Mouse (Mus musculus): ENCODE data around the gene Smyd2. TPM values are rescaled to one million over a fixed set of nuclear protein-coding genes. Genes with fewer than 3 reads are reported as not detected.

Gene Smyd2
- polyA plus RNA-seq, 1 experiment: 15.2 TPM

DNA sequence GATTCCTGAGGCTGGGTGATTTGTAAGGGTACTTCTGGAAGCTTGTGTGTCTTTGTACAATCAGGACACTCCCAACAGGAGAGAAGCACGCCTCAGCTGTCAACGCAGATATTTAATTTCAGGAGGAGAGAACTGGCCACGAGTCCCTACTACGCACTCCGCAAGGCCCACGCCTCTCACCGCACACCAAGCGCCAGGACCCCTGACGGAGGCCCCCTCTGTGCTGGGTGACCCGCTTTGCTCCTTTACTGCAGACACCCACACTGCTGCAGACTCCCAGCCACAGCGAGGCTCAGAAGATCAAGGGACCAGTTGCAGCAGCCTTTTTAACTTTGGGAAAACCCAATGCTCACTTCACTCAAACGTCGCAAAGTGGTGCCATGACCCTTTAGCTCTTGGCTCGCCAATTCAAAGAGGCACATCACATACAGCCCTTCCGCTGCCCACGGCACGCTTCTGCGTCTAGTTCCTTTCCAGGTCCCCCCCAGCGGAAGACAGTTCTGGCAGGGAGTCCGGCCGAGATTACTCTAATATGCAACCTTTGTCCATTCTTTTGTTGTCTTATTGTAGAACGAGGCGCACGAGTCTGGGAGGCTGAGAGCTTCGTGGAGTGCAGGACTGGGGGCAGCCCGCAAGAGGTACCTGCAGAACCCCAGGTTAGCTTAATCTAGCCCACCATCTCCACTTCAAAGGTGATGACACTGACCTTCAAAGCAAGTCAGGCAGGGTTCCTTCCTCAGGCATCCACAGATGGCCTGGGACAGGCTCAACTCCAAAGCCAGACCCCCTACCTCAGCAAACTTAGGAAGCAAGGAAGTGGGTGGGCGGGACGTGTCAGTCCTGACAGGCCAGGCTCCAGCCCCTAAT, 1.2 kb downstream of the Smyd2 start:
- Histone ChIP-seq H3K36me3 (replicated peaks; ENCODE audit: low read length) (no peaks in the 10 kb centered on the region), H3K27me3 (replicated peaks) (peaks cover 2% of the 10 kb centered on the region), H3K4me3 (replicated peaks) (peak overlapping the region; percentile 97), H3K4me1 (peaks cover 55% of the 10 kb centered on the region), H3K9me3 (no peaks in the 10 kb centered on the region)
- TF ChIP-seq GATA1 (IDR thresholded peaks at IDR 0.05; ENCODE audit: borderline replicate concordance, low read length) (no peak), FLI1 (IDR thresholded peaks at IDR 0.05; ENCODE audit: low read length) (no peak)

DNA sequence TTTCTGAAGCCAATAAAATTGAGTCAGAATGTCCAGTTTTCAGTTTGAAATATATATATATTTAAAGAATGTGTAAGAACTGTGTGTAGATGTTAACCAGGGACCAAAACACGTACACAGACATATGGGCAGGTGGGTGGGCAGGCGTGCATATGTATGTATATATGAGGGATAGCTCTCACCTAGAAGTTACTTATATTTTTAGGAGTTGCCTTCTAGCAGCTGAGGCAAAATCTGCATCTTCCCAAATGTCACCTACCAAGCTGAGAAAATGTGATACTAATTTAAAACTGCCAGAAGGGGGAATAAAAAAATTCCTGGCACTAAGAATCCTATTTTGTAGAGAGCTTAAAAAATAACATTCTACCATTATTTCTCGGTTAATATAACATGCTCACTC, 2.4 kb downstream of the Smyd2 start:
- peaks cover 7% of the 10 kb centered on the region for H3K36me3 ChIP-seq (replicated peaks; ENCODE audit: low read length)
- no peak overlapping the region for H3K4me3 ChIP-seq (replicated peaks)
- peaks cover 55% of the 10 kb centered on the region for H3K4me1 ChIP-seq
- TF ChIP-seq FLI1 (IDR thresholded peaks at IDR 0.05; ENCODE audit: low read length) (no peak), GATA1 (IDR thresholded peaks at IDR 0.05; ENCODE audit: borderline replicate concordance, low read length) (no peak)
- no peaks in the 10 kb centered on the region for H3K9me3 ChIP-seq
- H3K27me3 ChIP-seq (replicated peaks): peaks cover 2% of the 10 kb centered on the region

DNA sequence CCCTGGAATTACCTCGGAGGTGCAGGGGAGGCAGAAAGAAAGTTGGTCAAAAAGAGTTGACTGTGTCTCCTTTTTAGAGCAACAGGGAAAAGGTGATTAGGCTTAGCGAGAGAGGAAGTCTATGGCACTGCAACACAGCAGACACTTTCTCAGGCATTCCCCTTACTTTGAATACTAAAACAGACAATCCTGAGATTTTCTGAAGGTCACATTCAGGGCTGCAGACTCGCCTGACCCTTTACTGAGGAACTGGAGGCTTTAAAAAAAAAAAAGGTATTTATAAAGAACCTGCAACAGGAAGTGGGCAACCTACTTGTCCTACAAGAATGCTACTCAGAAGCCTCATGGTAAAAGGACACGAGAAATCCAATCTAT, 5.0 kb downstream of the Smyd2 start:
- Histone ChIP-seq H3K36me3 (replicated peaks; ENCODE audit: low read length) (peaks cover 32% of the 10 kb centered on the region), H3K9me3 (no peaks in the 10 kb centered on the region), H3K4me1 (peaks cover 50% of the 10 kb centered on the region), H3K27me3 (replicated peaks) (no peaks in the 10 kb centered on the region), H3K4me3 (replicated peaks) (no peak overlapping the region)
- no peak for TF ChIP-seq FLI1 (IDR thresholded peaks at IDR 0.05; ENCODE audit: low read length)
- no peak for TF ChIP-seq GATA1 (IDR thresholded peaks at IDR 0.05; ENCODE audit: borderline replicate concordance, low read length)

DNA sequence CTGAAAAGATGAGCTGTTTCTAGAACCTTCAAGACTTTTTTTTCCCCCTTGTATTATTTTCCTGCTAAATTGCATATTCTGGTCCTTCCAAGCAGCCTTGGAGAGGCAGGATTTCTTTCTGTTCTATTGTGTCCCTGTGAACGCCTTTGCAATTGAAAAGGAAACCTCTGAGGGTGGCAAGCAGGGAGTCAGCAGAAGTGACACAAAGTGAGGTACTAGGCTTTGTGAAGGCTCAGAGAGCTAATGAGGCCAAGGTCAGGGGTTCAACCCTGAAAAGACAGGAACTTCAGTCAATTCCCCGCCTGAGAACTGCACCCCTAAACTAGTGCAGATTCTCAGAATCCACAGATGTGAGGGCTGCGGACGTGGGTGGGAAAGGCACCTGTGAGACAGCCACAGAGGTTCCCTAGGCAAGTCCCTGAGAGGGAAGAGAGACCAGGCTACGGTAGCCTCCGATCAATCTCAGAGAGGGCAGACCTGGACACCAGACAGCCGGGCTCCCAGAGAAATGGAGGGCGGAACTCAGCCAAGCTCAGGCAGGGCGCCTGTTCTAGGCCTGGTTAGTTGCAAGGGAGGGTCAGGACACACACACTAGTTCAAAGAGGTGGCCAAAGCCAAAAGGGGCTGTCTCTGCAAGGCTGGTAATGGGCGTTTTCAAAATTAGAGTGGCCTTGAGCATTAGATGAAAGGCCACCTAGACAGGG, 5.6 kb downstream of the Smyd2 start:
- peaks cover 46% of the 10 kb centered on the region for H3K4me1 ChIP-seq
- no peaks in the 10 kb centered on the region for H3K27me3 ChIP-seq (replicated peaks)
- H3K4me3 ChIP-seq (replicated peaks): no peak overlapping the region
- no peak for TF ChIP-seq FLI1 (IDR thresholded peaks at IDR 0.05; ENCODE audit: low read length)
- no peak for TF ChIP-seq GATA1 (IDR thresholded peaks at IDR 0.05; ENCODE audit: borderline replicate concordance, low read length)
- H3K9me3 ChIP-seq: no peaks in the 10 kb centered on the region
- peaks cover 33% of the 10 kb centered on the region for H3K36me3 ChIP-seq (replicated peaks; ENCODE audit: low read length)

DNA sequence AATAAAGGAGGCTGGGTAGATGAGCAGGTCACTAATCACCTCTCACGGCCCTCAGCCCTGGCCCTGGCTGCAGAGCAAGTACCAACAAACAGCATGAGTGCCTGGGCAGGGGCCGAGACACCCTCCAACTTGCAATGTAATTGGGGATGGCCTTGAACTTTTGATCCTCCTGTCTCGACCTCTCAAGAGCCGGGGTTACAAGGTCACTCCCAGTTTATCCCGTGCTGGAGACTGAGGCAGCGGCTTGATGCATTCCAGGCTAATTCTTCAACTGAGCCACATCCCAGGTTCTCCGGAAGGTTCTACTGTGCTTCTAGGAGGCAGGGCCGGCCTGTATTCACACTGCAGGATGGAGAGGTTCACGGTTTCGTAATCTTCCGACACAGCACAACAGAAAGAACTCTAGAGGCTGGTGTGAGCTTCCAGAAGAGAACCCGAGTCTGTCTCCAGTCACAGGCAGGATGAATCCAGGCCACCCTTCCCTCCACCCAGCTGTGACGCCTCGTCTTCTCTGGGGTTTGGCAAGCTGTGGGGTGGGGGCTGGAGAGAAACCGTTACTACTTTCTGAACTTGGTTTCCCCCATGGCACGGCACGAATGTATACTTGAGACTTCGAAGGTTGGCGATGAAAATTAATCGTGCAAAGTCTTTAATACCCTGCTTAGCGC, 8.9 kb downstream of the Smyd2 start:
- Histone ChIP-seq H3K4me1 (peaks cover 27% of the 10 kb centered on the region), H3K4me3 (replicated peaks) (no peak overlapping the region), H3K27me3 (replicated peaks) (no peaks in the 10 kb centered on the region), H3K9me3 (no peaks in the 10 kb centered on the region), H3K36me3 (replicated peaks; ENCODE audit: low read length) (peaks cover 62% of the 10 kb centered on the region)
- TF ChIP-seq FLI1 (IDR thresholded peaks at IDR 0.05; ENCODE audit: low read length) (no peak), GATA1 (IDR thresholded peaks at IDR 0.05; ENCODE audit: borderline replicate concordance, low read length) (no peak)

DNA sequence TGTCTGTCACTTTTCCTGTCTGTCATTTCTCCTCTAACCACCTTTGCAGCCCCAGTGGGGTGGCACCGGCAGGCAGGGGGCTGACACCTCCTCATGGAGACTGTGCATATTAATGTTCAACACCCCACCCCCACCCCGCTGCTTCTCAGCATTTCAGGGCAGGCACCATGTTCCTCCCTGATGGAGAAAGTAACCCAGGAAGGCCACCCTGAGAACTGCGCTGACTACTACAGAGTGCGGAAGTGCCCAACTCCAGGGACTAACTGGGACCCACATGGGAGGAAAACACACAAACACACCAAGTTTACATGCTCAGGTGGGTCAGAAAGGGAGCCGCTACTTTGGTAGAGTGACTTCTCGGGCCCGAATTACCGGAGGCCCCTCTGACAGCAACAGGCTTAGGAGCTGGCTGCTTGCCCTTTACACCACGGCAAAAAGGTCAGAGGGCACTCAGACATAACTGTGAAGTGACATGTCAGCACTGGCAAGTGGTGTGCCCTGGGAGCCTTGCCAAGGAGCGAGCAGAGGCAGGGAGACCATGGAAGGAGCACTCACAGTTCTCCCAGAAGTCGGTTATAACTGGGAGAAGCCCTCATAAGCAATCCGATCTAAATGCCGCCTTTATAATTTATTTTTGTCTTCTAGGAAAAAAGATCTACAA, 11.3 kb downstream of the Smyd2 start:
- Histone ChIP-seq H3K4me3 (replicated peaks) (no peak overlapping the region), H3K36me3 (replicated peaks; ENCODE audit: low read length) (peaks cover 77% of the 10 kb centered on the region), H3K27me3 (replicated peaks) (no peaks in the 10 kb centered on the region), H3K4me1 (peaks cover 23% of the 10 kb centered on the region), H3K9me3 (no peaks in the 10 kb centered on the region)
- TF ChIP-seq GATA1 (IDR thresholded peaks at IDR 0.05; ENCODE audit: borderline replicate concordance, low read length) (no peak), FLI1 (IDR thresholded peaks at IDR 0.05; ENCODE audit: low read length) (no peak)

DNA sequence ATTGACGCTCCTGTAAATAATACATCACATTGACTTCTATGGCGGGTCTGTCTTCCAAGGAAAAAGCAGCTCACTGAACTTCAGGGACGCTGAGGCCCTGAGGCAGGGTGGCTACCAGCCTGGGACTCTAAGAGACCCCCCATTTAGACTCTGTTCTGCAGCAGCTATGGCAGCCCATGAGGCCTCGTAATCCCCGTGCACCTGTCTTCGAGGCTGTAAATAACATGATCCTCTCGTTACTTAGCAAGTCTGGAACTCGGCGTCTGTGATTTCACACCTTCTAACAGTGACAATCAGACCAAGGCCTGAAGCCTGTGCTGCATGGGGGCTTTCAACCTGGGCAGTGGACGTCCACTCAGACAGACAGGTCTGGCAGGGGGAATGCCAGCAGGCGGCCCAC, 19.0 kb downstream of the Smyd2 start:
- Histone ChIP-seq H3K4me3 (replicated peaks) (no peak overlapping the region), H3K4me1 (peaks cover 26% of the 10 kb centered on the region), H3K36me3 (replicated peaks; ENCODE audit: low read length) (peaks cover 68% of the 10 kb centered on the region), H3K27me3 (replicated peaks) (no peaks in the 10 kb centered on the region), H3K9me3 (no peaks in the 10 kb centered on the region)
- no peak for TF ChIP-seq GATA1 (IDR thresholded peaks at IDR 0.05; ENCODE audit: borderline replicate concordance, low read length)
- TF ChIP-seq FLI1 (IDR thresholded peaks at IDR 0.05; ENCODE audit: low read length): no peak

DNA sequence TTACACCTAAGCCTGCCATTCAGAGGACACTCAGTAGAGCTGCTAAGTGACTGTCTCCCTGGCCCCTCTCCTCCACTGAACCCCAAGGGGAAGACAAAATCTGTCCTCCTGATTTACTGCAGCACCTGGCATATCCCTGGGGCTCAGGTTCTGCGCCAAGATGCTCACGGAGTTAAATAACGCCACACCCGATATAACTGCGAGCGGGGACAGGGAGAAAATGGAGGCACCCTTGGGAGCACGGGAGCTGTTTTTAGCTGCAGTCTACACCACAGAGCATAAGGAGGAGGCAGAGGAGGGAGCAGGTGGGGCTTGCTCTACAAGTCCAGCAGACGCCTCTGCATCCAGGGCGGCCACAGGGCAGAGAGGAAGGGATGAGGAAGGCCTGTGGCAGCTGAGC, 19.8 kb downstream of the Smyd2 start:
- Histone ChIP-seq H3K4me1 (peaks cover 22% of the 10 kb centered on the region), H3K36me3 (replicated peaks; ENCODE audit: low read length) (peaks cover 69% of the 10 kb centered on the region), H3K4me3 (replicated peaks) (no peak overlapping the region), H3K9me3 (no peaks in the 10 kb centered on the region), H3K27me3 (replicated peaks) (no peaks in the 10 kb centered on the region)
- no peak for TF ChIP-seq GATA1 (IDR thresholded peaks at IDR 0.05; ENCODE audit: borderline replicate concordance, low read length)

DNA sequence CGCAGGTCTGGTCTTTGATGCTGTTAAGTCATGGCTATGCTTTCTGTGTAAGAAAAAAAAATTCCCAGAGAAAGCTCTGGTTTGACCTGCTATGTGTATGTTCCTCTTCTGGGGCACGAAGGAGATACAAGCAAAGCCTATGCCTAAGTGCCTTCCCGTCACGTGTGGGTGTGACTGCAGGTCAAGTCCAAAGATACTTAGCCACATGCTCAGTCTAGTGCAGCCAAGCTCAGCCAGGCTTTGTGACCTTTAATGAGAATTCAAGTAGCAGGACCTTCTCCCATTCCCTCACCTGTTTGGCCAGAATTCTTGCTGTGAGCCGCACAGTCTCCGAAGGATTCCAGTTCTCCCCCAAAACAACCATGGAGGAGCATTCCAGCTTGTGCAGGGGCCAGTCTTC, 22.6 kb downstream of the Smyd2 start:
- Histone ChIP-seq H3K4me3 (replicated peaks) (no peak overlapping the region), H3K27me3 (replicated peaks) (no peaks in the 10 kb centered on the region), H3K9me3 (no peaks in the 10 kb centered on the region), H3K4me1 (peaks cover 12% of the 10 kb centered on the region), H3K36me3 (replicated peaks; ENCODE audit: low read length) (peaks cover 90% of the 10 kb centered on the region)
- no peak for TF ChIP-seq FLI1 (IDR thresholded peaks at IDR 0.05; ENCODE audit: low read length)
- no peak for TF ChIP-seq GATA1 (IDR thresholded peaks at IDR 0.05; ENCODE audit: borderline replicate concordance, low read length)

All from megakaryocyte, embryonic 14.5 days (primary cell).